Mouse (Mus musculus) CH12.LX (cell line): ENCODE measurements around the gene Rtkn2.

Experiments used
- CHD1 ChIP-seq: IDR thresholded peaks from 2 replicates; pipeline ENCODE4 v1.6.1; 2012; ENCODE audit warnings: low read depth, low read length, improper control_type of control experiment, inconsistent platforms
- CHD2 ChIP-seq: IDR thresholded peaks from 2 replicates; pipeline ENCODE4 v1.6.1; 2011; ENCODE audit warnings: low read length, improper control_type of control experiment
- CTCF ChIP-seq, 2 experiments: IDR thresholded peaks in 1 of 2; conservative IDR thresholded peaks in 1 of 2; 2 replicates each; pipeline ENCODE4 v1.5.1; 2011 to 2012; ENCODE audit warnings: low read depth in 2 of 2, low read length in 2 of 2, improper control_type of control experiment in 1 of 2, inconsistent platforms in 1 of 2, mild to moderate bottlenecking in 1 of 2, moderate library complexity in 1 of 2
- E2F4 ChIP-seq: IDR thresholded peaks from 2 replicates; pipeline ENCODE4 v1.6.1; 2011; ENCODE audit warnings: low read depth, low read length, improper control_type of control experiment; ENCODE audit not compliant: insufficient replicate concordance
- ELF1 ChIP-seq: IDR thresholded peaks from 2 replicates; pipeline ENCODE4 v1.6.1; 2014; ENCODE audit warnings: low read depth, mild to moderate bottlenecking, inconsistent platforms, low read length, improper control_type of control experiment
- EP300 ChIP-seq: IDR thresholded peaks from 2 replicates; pipeline ENCODE4 v1.6.1; 2011; ENCODE audit warnings: low read length, improper control_type of control experiment
- SIN3A ChIP-seq: IDR thresholded peaks from 2 replicates; pipeline ENCODE4 v1.6.1; 2012; ENCODE audit warnings: low read length, improper control_type of control experiment, inconsistent platforms
- ZMIZ1 ChIP-seq: IDR thresholded peaks from 2 replicates; pipeline ENCODE4 v1.6.1; 2012; ENCODE audit warnings: low read depth, mild to moderate bottlenecking, inconsistent platforms, low read length, improper control_type of control experiment

- no peak for TF ChIP-seq EP300
- TF ChIP-seq ZMIZ1: no peak
- no peak for TF ChIP-seq SIN3A
- no peak for TF ChIP-seq E2F4
- no peak for TF ChIP-seq CTCF (conservative IDR thresholded peaks at IDR 0.05 in 1 of 2, IDR thresholded peaks at IDR 0.05 in 1 of 2; ENCODE audit: low read depth in 2 of 2, low read length in 2 of 2)
- no peak for TF ChIP-seq CHD1
- TF ChIP-seq CHD2: no peak
- no peak for TF ChIP-seq ELF1
Measured at GRCm38 (mm10) chr10:67983776-67984175, 4.4 kb downstream of the Rtkn2 start.
